Mouse (Mus musculus) cerebellum, adult 2 months (tissue): ENCODE measurements around the gene Pcsk2. TPM values are rescaled to one million over a fixed set of nuclear protein-coding genes. Genes with fewer than 3 reads are reported as not detected.

Source experiments
- DNase-seq, 2 experiments: peaks; one replicate each; pipeline ENCODE4 v3.0.0; 2021
- H3K27ac ChIP-seq: fragments of 200-500 bp; 2 replicates; pipeline ENCODE4 v1.5.1; 2012; ENCODE audit warnings: low read length, control low read depth, inconsistent platforms; ENCODE audit not compliant: insufficient read depth
- H3K27me3 ChIP-seq: fragments of 200-500 bp; 2 replicates; pipeline ENCODE4 v1.6.1; 2012; ENCODE audit warnings: inconsistent platforms, mild to moderate bottlenecking, low read length, moderate library complexity; ENCODE audit not compliant: control insufficient read depth, insufficient read depth
- H3K4me1 ChIP-seq: fragments of 200-500 bp; 2 replicates; pipeline ENCODE4 v1.6.1; 2011; ENCODE audit warnings: low read length; ENCODE audit not compliant: control insufficient read depth, insufficient read depth
- H3K4me3 ChIP-seq: fragments of 200-500 bp; replicated peaks from 2 replicates; pipeline ENCODE3; 2011; ENCODE audit warnings: mild to moderate bottlenecking, low read depth, low read length, control low read depth; ENCODE audit not compliant: insufficient read depth
- CTCF ChIP-seq: fragments of 200-500 bp; IDR thresholded peaks from 2 replicates; pipeline ENCODE4 v1.5.1; 2011; ENCODE audit warnings: low read depth, mild to moderate bottlenecking, control low read depth, low read length, moderate library complexity, borderline replicate concordance; ENCODE audit not compliant: insufficient read depth
- POLR2A ChIP-seq: fragments of 200-500 bp; IDR thresholded peaks from 2 replicates; pipeline ENCODE4 v1.6.1; 2011; ENCODE audit warnings: low read length, control low read depth, borderline replicate concordance; ENCODE audit not compliant: insufficient read depth
- WGBS: fragments of 180-500 bp; shearing (Covaris S2); methylation state at CpG from one replicate; pipeline ENCODE4 v1.1.7; 2018; 5-methylcytosine and 5-hydroxymethylcytosine counted together
- polyA plus RNA-seq: library from polyadenylated mRNA; depleted of rRNA; stranded (reverse); fragments of >200 nt; gene quantifications from 2 replicates; pipeline ENCODE4 v1.2.3, GENCODE M21; 2012

The Pcsk2 gene
- polyA plus RNA-seq, 1 experiment: 69.5 TPM

DNA sequence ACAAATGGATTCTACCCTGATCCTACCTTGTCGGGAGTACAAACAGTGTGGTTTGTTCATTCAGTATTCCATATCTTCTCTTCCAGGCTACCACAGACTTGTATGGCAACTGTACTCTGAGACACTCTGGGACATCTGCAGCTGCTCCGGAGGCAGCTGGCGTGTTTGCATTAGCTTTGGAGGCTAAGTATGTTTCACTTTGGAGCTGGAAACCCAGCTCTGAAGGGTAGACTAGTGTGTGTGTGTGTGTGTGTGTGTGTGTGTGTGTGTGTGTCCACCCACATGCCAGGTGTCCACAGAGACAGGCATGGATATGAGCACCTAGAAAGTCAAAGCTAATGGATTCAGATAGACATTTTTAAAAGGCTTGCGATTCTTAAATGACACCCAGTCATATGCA lies 249.9 kb downstream of the Pcsk2 start:
- WGBS: 91% methylated on average over 4 of the region's 4 CpGs
- H3K27ac ChIP-seq: no peak overlapping the region
- no peaks in the 10 kb centered on the region for H3K27me3 ChIP-seq
- TF ChIP-seq CTCF (no peak), POLR2A (no peak)
- no peak for DNase-seq
- no peaks in the 10 kb centered on the region for H3K4me1 ChIP-seq
- no peak overlapping the region for H3K4me3 ChIP-seq

DNA sequence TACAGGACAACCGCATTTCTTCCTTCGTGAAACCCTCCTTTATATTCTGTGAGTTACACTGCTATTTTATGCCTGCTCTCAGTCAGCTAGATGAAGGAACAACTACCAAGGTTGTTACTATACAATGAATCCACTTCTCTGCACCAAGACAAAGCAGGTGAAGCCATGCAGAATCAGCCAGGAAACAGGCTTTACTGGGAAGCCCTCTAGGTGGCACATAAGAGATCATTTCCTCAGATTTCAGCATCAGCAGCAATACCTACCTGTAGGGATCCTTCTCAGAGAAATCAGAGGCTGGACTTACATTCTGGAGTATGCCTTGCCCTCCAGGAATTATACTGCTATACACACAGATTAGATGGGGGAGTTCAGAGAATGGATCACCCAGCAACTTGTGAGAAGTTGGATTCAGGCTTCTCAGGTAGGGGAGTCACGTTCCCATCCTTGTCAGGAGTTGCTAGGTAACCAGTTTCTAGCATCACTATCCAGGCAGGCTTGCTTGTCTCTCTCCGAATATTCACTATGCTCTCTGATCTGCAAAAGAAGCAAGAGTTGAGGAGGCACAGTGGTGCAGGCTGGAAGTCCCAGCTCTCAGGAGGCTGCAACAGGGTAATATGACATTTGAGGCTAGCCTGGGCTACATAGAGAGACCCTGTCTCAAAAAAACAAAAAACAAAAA lies 250.5 kb downstream of the Pcsk2 start:
- no peak overlapping the region for H3K4me3 ChIP-seq
- no peaks in the 10 kb centered on the region for H3K4me1 ChIP-seq
- H3K27me3 ChIP-seq: no peaks in the 10 kb centered on the region
- TF ChIP-seq CTCF: no peak
- no peak for TF ChIP-seq POLR2A
- no peak for DNase-seq
- WGBS: 74% methylated on average over 4 of the region's 4 CpGs
- no peak overlapping the region for H3K27ac ChIP-seq

DNA sequence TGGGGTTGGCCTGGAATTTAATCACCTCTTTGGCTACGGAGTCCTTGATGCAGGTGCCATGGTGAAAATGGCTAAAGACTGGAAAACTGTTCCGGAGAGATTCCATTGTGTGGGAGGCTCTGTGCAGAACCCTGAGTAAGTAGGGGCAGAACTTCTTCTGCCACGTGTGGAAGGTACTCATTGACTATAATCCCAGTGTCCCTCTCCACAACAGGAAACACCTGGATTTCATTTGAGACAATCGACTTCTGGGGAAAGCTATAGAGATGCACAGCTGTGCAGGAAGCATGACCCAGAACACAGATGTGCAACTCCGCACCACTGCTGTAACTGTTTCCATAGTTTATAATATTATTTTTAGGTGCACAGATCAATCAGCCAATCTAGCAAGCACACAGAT lies 255.1 kb downstream of the Pcsk2 start:
- H3K4me1 ChIP-seq: no peaks in the 10 kb centered on the region
- H3K27ac ChIP-seq: no peak overlapping the region
- 85% methylated on average over 5 of the region's 5 CpGs for WGBS
- no peak for DNase-seq
- no peak for TF ChIP-seq POLR2A
- no peak for TF ChIP-seq CTCF
- H3K4me3 ChIP-seq: no peak overlapping the region
- H3K27me3 ChIP-seq: no peaks in the 10 kb centered on the region

DNA sequence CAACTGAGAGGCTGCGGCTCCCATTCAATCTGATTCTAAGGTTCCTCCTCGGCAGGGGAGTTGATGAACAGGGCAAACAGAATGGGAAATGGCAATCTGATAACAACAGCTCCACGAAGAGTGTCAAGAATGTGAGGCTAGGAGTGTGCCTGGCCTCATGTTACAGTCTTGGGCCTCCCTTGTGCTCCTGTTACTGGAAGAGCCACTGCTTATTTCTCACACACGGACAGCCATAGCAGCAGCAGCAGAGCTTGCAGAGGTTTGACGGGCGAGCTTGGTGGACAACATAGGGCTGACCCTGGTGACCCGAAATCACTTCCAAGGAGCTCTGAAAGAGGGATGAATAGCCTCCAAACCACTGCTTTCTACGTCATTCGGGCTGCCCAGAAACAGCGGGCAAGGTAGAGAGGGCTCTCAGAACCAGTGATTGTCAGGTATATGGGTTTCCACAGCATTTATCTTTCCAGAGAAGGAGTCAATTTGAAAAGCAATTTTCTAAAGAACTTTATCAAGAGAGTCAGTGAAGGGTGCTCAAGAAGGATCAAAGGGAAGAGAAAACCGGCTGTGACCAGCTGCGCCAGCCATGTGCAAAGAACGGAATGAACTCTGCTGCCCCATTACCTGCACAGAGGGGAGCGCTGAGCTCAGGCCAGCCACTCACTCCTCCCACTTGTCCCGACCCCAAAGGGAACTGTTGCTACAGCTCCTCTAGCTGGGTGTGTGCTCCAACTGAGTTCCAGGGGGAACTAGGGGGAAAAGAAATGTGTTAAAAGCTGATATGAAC lies 260.4 kb downstream of the Pcsk2 start:
- Histone ChIP-seq H3K27me3 (no peaks in the 10 kb centered on the region), H3K4me1 (no peaks in the 10 kb centered on the region), H3K4me3 (no peak overlapping the region), H3K27ac (no peak overlapping the region)
- TF ChIP-seq POLR2A (no peak), CTCF (no peak)
- DNase-seq: no peak
- 59% methylated on average over 15 of the region's 15 CpGs for WGBS

DNA sequence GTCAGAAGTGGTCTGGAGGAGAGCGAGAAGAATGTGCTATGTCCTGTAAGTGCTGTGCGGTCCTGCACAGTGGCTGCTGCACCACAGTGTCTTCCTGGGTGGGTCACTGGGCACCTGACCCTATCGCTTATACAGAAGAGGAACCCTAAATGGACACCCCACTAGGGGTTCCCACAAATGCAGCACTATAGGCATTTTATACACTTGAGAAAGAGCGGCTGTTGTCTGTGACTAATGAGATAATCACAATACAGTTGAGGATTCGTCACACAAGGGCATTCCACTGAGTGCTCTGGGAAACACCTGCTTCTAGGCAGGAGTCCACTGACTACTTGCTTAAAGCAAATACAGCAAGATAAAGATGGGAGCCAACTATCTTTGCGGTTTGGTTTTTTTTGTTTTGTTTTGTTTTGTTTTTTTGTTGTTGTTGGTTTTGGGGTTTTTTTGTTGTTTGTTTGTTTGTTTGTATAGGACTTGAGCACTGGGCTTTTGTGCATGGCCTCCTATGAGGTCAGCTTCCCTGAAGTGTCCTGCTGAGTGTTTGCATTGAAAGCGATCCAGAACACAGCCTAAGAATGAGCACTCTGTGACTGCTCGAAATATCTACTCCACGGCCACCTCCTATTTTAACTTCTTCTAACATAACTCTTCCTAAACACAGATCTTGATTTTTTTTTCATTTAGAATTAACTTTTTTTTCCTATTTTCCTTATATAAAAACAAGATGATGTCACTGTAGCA lies 261.1 kb downstream of the Pcsk2 start:
- no peak overlapping the region for H3K4me3 ChIP-seq
- no peaks in the 10 kb centered on the region for H3K4me1 ChIP-seq
- TF ChIP-seq POLR2A: no peak
- no peak for TF ChIP-seq CTCF
- 34% methylated on average over 9 of the region's 9 CpGs for WGBS
- DNase-seq: no peak
- H3K27ac ChIP-seq: no peak overlapping the region
- no peaks in the 10 kb centered on the region for H3K27me3 ChIP-seq

DNA sequence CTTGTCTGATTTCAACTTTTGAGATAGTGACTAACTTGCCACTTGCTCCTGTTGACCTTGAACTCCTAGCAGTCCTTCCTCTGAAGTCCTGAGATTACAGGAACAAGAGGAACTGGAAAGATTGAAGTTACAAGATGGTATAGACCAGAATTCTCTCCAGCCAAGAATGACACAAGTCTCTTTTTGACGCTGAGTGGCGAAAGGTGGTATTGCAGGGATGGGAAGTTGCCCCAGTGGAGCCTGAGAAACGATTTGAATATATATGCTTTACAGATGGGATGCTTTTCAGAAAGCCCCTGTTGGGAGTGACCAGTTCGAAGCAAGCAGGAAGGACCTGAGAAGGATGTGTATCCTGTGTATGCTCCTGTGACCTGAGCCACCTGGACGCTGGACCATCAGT lies 262.8 kb downstream of the Pcsk2 start:
- H3K27ac ChIP-seq: no peak overlapping the region
- TF ChIP-seq POLR2A (no peak), CTCF (no peak)
- no peak for DNase-seq
- H3K27me3 ChIP-seq: no peaks in the 10 kb centered on the region
- 78% methylated on average over 5 of the region's 5 CpGs for WGBS
- no peak overlapping the region for H3K4me3 ChIP-seq
- H3K4me1 ChIP-seq: no peaks in the 10 kb centered on the region

DNA sequence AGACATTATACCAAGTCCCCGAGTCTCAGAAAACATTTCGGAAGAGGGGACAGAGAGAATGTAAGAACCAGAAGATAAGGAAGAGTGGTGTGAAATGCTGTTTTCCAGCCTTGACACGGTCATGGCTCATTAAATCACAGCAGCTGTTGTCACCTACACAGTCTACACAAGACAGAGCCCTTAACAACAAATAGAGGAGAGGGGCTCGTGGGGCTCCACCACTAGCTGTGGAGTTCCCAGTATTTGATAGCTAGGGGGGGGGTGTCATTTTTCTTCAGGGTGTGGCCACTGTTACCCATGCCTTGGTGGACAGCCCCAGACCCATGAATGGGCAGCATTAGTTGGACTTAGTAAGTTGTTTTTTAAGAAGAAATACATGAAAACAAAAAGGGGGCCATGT lies 266.3 kb downstream of the Pcsk2 start:
- H3K4me1 ChIP-seq: no peaks in the 10 kb centered on the region
- TF ChIP-seq CTCF (no peak), POLR2A (no peak)
- H3K27ac ChIP-seq: no peak overlapping the region
- 42% methylated on average over 4 of the region's 4 CpGs for WGBS
- H3K4me3 ChIP-seq: no peak overlapping the region
- no peak for DNase-seq
- no peaks in the 10 kb centered on the region for H3K27me3 ChIP-seq
